Mouse (Mus musculus): ENCODE results near the gene Cd6.

Gene Cd6

GRCm38 (mm10) chr19:10763381-10764031 lies 66.4 kb downstream of the Cd6 start:
- no peak for DNase-seq (ENCODE audit: low spot score in 2 of 2)

- no peak for DNase-seq (ENCODE audit: low spot score in 2 of 2)
Observed at GRCm38 (mm10) chr19:10762468-10762867, 67.4 kb downstream of the Cd6 start.

- no peak for DNase-seq (ENCODE audit: low spot score in 2 of 2)
Observed at GRCm38 (mm10) chr19:10761794-10762415, 68.0 kb downstream of the Cd6 start.

GRCm38 (mm10) chr19:10759983-10760831 lies 69.7 kb downstream of the Cd6 start:
- no peak for DNase-seq (ENCODE audit: low spot score in 2 of 2)

- DNase-seq (ENCODE audit: low spot score in 2 of 2): no peak
Observed at GRCm38 (mm10) chr19:10759525-10759924, 70.3 kb downstream of the Cd6 start.

- DNase-seq (ENCODE audit: low spot score in 2 of 2): no peak
Observed at GRCm38 (mm10) chr19:10758708-10759107, 71.2 kb downstream of the Cd6 start.

GRCm38 (mm10) chr19:10757526-10757925 lies 72.3 kb downstream of the Cd6 start:
- DNase-seq (ENCODE audit: low spot score in 2 of 2): no peak

- DNase-seq (ENCODE audit: low spot score in 2 of 2): no peak
Observed at GRCm38 (mm10) chr19:10757125-10757524, 72.7 kb downstream of the Cd6 start.

- DNase-seq (ENCODE audit: low spot score in 2 of 2): no peak
Observed at GRCm38 (mm10) chr19:10752646-10753045, 77.2 kb downstream of the Cd6 start.

- DNase-seq (ENCODE audit: low spot score in 2 of 2): no peak
Observed at GRCm38 (mm10) chr19:10752106-10752505, 77.8 kb downstream of the Cd6 start.

GRCm38 (mm10) chr19:10751607-10752006 lies 78.3 kb downstream of the Cd6 start:
- no peak for DNase-seq (ENCODE audit: low spot score in 2 of 2)

GRCm38 (mm10) chr19:10750161-10750560 lies 79.7 kb downstream of the Cd6 start:
- DNase-seq (ENCODE audit: low spot score in 2 of 2): no peak

- no peak for DNase-seq (ENCODE audit: low spot score in 2 of 2)
Observed at GRCm38 (mm10) chr19:10749295-10749694, 80.6 kb downstream of the Cd6 start.

- DNase-seq (ENCODE audit: low spot score in 2 of 2): no peak
Observed at GRCm38 (mm10) chr19:10748401-10749102, 81.3 kb downstream of the Cd6 start.

GRCm38 (mm10) chr19:10747718-10748117 lies 82.1 kb downstream of the Cd6 start:
- no peak for DNase-seq (ENCODE audit: low spot score in 2 of 2)

GRCm38 (mm10) chr19:10747182-10747581 lies 82.7 kb downstream of the Cd6 start:
- no peak for DNase-seq (ENCODE audit: low spot score in 2 of 2)

- DNase-seq (ENCODE audit: low spot score in 2 of 2): no peak
Observed at GRCm38 (mm10) chr19:10742565-10742964, 87.3 kb downstream of the Cd6 start.

- no peak for DNase-seq (ENCODE audit: low spot score in 2 of 2)
Observed at GRCm38 (mm10) chr19:10742145-10742544, 87.7 kb downstream of the Cd6 start.

GRCm38 (mm10) chr19:10740641-10741440 lies 89.0 kb downstream of the Cd6 start:
- DNase-seq (ENCODE audit: low spot score in 2 of 2): no peak

GRCm38 (mm10) chr19:10739916-10740315 lies 89.9 kb downstream of the Cd6 start:
- no peak for DNase-seq (ENCODE audit: low spot score in 2 of 2)

Data from cerebellum, postnatal 4 days (tissue).